Mouse (Mus musculus) forebrain, embryonic 14.5 days (tissue): ENCODE measurements at regions not wholly inside any gene's neighbourhood (a gene's known extent, or its start where the extent isn't known, plus 50 kb on each side); places are given as distances from the start of the nearest gene placed in this dataset.
"Not testable (repeated sequence)": the region's sequence is repeated elsewhere in the genome, so short reads cannot be mapped to it uniquely, and the experiment has no call there.

Source experiments
- ATAC-seq: fragments of 200-750 bp; cut with Nextera tagmentation; 2 replicates; pipeline ENCODE4 v1.8.0; 2017; ENCODE audit warnings: mild to moderate bottlenecking, moderate library complexity
- DNase-seq: peaks from one replicate; pipeline ENCODE4 v3.0.0-alpha.2; 2015; ENCODE audit warnings: low spot score
- H3K27ac ChIP-seq: fragments of 300-500 bp; sonication (generic); 2 replicates; pipeline ENCODE4 v1.5.1; 2014; ENCODE audit warnings: low read depth, mild to moderate bottlenecking, control low read depth, low read length, moderate library complexity
- H3K27me3 ChIP-seq: fragments of 300-500 bp; sonication (generic); replicated peaks from 2 replicates; pipeline ENCODE4 v1.6.1; 2014; ENCODE audit warnings: low read length, control low read depth, mixed read lengths; ENCODE audit not compliant: control insufficient read depth, insufficient read depth
- H3K36me3 ChIP-seq: fragments of 300-500 bp; sonication (generic); 2 replicates; pipeline ENCODE4 v1.6.1; 2014; ENCODE audit warnings: low read length, control low read depth; ENCODE audit not compliant: control insufficient read depth, insufficient read depth
- H3K4me1 ChIP-seq: fragments of 300-500 bp; sonication (generic); 2 replicates; pipeline ENCODE4 v1.6.1; 2014; ENCODE audit warnings: antibody characterized with exemption, low read length, control low read depth; ENCODE audit not compliant: control insufficient read depth, insufficient read depth
- H3K4me2 ChIP-seq: fragments of 300-500 bp; sonication (generic); 2 replicates; pipeline ENCODE4 v1.6.1; 2014; ENCODE audit warnings: mild to moderate bottlenecking, control low read depth, low read length
- H3K4me3 ChIP-seq: fragments of 300-500 bp; sonication (generic); 2 replicates; pipeline ENCODE4 v1.5.1; 2014; ENCODE audit warnings: low read depth, low read length, control low read depth
- H3K9ac ChIP-seq: fragments of 300-500 bp; sonication (generic); 2 replicates; pipeline ENCODE4 v1.6.1; 2014; ENCODE audit warnings: mild to moderate bottlenecking, low read length, control low read depth, moderate library complexity
- H3K9me3 ChIP-seq: fragments of 300-500 bp; sonication (generic); replicated peaks from 2 replicates; pipeline ENCODE4 v1.6.1; 2016; ENCODE audit warnings: low read length, control low read depth, mixed read lengths; ENCODE audit not compliant: control insufficient read depth
- WGBS: fragments of 180-500 bp; shearing (Covaris S2); extraction: QIAGEN DNeasy Blood & Tissue Kit; methylation state at CpG from one replicate; pipeline ENCODE4 v1.1.7; 2014; 5-methylcytosine and 5-hydroxymethylcytosine counted together

- H3K27me3 ChIP-seq, result no peaks in the 10 kb centered on the region
- H3K4me1 ChIP-seq, result no peaks in the 10 kb centered on the region
- 90% methylated on average over 5 of the region's 5 CpGs for WGBS
- H3K4me2 ChIP-seq, result no peak overlapping the region
- H3K9ac ChIP-seq, result no peak overlapping the region
- no peak overlapping the region for H3K27ac ChIP-seq
- H3K4me3 ChIP-seq, result no peak overlapping the region
- DNase-seq (no peak), ATAC-seq (no peak)
- H3K36me3 ChIP-seq, result no peaks in the 10 kb centered on the region
- H3K9me3 ChIP-seq, result no peaks in the 10 kb centered on the region
Measured at GRCm38 (mm10) chr7:73659551-73659950, 80.6 kb upstream of the Fam174b start.

GRCm38 (mm10) chr7:73657283-73657682 is 82.8 kb upstream of the Fam174b start:
- Histone ChIP-seq H3K9me3 (no peaks in the 10 kb centered on the region), H3K4me3 (no peak overlapping the region), H3K27ac (no peak overlapping the region), H3K36me3 (no peaks in the 10 kb centered on the region), H3K27me3 (no peaks in the 10 kb centered on the region), H3K4me2 (no peak overlapping the region), H3K9ac (no peak overlapping the region), H3K4me1 (no peaks in the 10 kb centered on the region)
- no peak for DNase-seq
- no peak for ATAC-seq
- WGBS, result 70% methylated on average over 7 of the region's 7 CpGs

- not testable (repeated sequence) for H3K4me1 ChIP-seq, ATAC-seq, H3K27me3 ChIP-seq, H3K9ac ChIP-seq, H3K36me3 ChIP-seq, H3K9me3 ChIP-seq, H3K27ac ChIP-seq, DNase-seq, H3K4me3 ChIP-seq, H3K4me2 ChIP-seq
- 96% methylated on average over 16 of the region's 16 CpGs for whole genome bisulfite sequencing
Measured at GRCm38 (mm10) chr7:73656424-73656795, 83.7 kb upstream of the Fam174b start.

GRCm38 (mm10) chr7:73655787-73656423 is 84.2 kb upstream of the Fam174b start:
- 20% methylated on average over 5 of the region's 5 CpGs for WGBS
- Histone ChIP-seq H3K9me3 (no peaks in the 10 kb centered on the region), H3K27me3 (no peaks in the 10 kb centered on the region), H3K4me1 (no peaks in the 10 kb centered on the region), H3K9ac (no peak overlapping the region), H3K4me2 (no peak overlapping the region), H3K27ac (no peak overlapping the region), H3K4me3 (no peak overlapping the region), H3K36me3 (no peaks in the 10 kb centered on the region)
- DNase-seq (peak; percentile 86), ATAC-seq (peak; percentile 77)

DNA sequence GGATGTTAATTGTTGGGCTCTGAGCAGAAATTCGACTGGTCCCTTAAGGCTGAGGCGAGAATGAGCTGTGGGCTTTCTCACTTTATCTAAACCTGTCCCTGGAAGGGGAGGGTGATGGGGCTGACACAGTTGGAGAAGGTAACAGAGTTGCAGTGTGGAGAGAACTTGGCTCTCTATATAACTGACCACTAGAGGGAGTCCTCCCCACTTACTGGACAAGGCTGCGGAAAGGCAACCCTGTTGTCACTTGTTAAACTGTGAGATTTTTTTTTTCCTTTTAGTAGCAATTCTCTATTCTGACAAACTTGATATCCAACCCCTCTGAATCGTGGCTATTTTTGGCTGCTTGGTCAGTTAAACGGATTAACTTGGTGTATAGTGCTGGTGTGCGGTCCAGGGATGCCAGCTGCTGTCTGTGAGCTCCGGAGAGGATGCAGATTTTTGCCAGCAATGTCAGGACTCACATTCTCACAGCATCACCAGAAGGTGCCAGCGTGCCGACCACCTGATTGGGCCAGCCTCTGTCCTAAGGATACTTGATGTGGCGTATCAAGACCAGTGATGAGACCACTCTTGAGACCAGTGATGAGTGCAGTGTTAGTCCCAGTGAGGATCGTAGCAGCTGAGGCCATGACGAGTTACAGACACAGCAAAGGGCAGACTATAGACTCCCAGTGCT is 85.8 kb upstream of the Fam174b start:
- Histone ChIP-seq H3K27me3 (no peaks in the 10 kb centered on the region), H3K4me1 (no peaks in the 10 kb centered on the region), H3K36me3 (no peaks in the 10 kb centered on the region), H3K4me2 (no peak overlapping the region), H3K9me3 (no peaks in the 10 kb centered on the region), H3K4me3 (no peak overlapping the region), H3K27ac (no peak overlapping the region), H3K9ac (no peak overlapping the region)
- ATAC-seq, result peak; percentile 79
- peak; percentile 84 for DNase-seq
- WGBS, result 38% methylated on average over 12 of the region's 12 CpGs

DNA sequence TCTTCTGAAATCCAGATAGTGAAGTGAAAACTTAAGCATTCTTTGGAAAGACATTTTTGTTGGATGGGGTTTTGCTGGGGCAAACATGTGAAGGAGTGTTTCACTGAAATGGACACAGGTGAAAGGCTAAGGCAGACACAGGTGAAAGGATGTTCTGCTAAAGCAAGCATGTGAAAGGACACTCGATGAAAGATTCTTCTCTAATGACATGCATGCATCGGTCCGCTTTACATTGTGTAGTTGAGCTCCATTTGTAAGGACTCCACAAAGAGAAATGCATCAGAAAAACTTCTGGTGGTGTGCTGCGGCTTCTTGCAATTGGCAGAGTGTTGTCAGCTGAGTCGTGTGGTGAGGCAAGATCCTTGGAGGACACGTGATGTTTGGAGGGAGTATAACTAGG is 89.2 kb upstream of the Fam174b start:
- DNase-seq (no peak), ATAC-seq (no peak)
- Histone ChIP-seq H3K9me3 (no peaks in the 10 kb centered on the region), H3K4me2 (no peak overlapping the region), H3K4me3 (no peak overlapping the region), H3K4me1 (no peaks in the 10 kb centered on the region), H3K27me3 (no peaks in the 10 kb centered on the region), H3K27ac (no peak overlapping the region), H3K36me3 (no peaks in the 10 kb centered on the region), H3K9ac (no peak overlapping the region)
- 97% methylated on average over 6 of the region's 6 CpGs for WGBS

DNA sequence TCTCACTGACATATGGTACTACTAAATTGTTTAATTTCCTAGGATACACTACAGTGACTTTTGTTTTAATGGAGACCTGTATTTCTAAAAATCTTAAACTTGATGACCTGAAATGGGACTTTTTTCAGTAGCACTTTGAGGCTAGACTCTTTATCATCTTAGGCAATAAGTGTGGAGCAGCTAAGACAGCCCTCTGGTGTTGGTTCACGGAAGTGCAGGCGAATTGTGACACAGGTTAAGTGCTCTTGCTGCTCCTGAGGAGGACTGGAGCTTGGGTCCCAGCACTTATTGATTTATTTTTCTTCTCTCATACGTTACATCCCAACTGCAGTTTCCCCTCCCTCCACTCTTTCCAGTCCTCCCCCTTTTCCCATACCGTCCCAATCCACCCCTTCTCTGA is 92.1 kb upstream of the Fam174b start:
- no peak for ATAC-seq
- no peaks in the 10 kb centered on the region for H3K36me3 ChIP-seq
- H3K9ac ChIP-seq, result no peak overlapping the region
- H3K4me2 ChIP-seq, result no peak overlapping the region
- DNase-seq, result peak; percentile 86
- peaks cover 17% of the 10 kb centered on the region for H3K4me1 ChIP-seq
- H3K9me3 ChIP-seq, result no peaks in the 10 kb centered on the region
- H3K27ac ChIP-seq, result no peak overlapping the region
- no peak overlapping the region for H3K4me3 ChIP-seq
- WGBS, result 34% methylated on average over 4 of the region's 4 CpGs
- H3K27me3 ChIP-seq, result no peaks in the 10 kb centered on the region

- H3K4me1 ChIP-seq, result peaks cover 17% of the 10 kb centered on the region
- 23% methylated on average over 4 of the region's 4 CpGs for WGBS
- H3K9ac ChIP-seq, result no peak overlapping the region
- H3K27ac ChIP-seq, result peak overlapping the region; percentile 82
- H3K36me3 ChIP-seq, result no peaks in the 10 kb centered on the region
- peak; percentile 92 for DNase-seq
- H3K4me2 ChIP-seq, result no peak overlapping the region
- ATAC-seq, result peak; percentile 70
- H3K4me3 ChIP-seq, result no peak overlapping the region
- no peaks in the 10 kb centered on the region for H3K9me3 ChIP-seq
- H3K27me3 ChIP-seq, result no peaks in the 10 kb centered on the region
Measured at GRCm38 (mm10) chr7:73647140-73647539, 93.0 kb upstream of the Fam174b start.

GRCm38 (mm10) chr7:73646711-73647110 is 93.4 kb upstream of the Fam174b start:
- Histone ChIP-seq H3K9me3 (no peaks in the 10 kb centered on the region), H3K4me3 (no peak overlapping the region), H3K4me2 (no peak overlapping the region), H3K27me3 (no peaks in the 10 kb centered on the region), H3K4me1 (peaks cover 17% of the 10 kb centered on the region), H3K9ac (no peak overlapping the region), H3K27ac (peak overlapping the region; percentile 82), H3K36me3 (no peaks in the 10 kb centered on the region)
- ATAC-seq (peak; percentile 80), DNase-seq (peak; percentile 87)
- WGBS, result 22% methylated on average over 5 of the region's 5 CpGs
